Mouse (Mus musculus) erythroblast, embryonic 14.5 days (primary cell): Measurements from ENCODE around the gene Spns2.

Experiments used
- GATA1 ChIP-seq: IDR thresholded peaks from 2 replicates; pipeline ENCODE4 v1.6.1; 2012; ENCODE audit warnings: low read length, inconsistent platforms, mixed read lengths
- TAL1 ChIP-seq: IDR thresholded peaks from 3 replicates; pipeline ENCODE4 v1.6.1; 2012; ENCODE audit warnings: low read length, inconsistent platforms, mixed read lengths

- TF ChIP-seq GATA1 (no peak), TAL1 (no peak)
Measured at GRCm38 (mm10) chr11:72423686-72424085, 66.0 kb downstream of the Spns2 start.
